Mouse (Mus musculus): ENCODE data around the gene Cdh4.

Cdh4 gene

DNA sequence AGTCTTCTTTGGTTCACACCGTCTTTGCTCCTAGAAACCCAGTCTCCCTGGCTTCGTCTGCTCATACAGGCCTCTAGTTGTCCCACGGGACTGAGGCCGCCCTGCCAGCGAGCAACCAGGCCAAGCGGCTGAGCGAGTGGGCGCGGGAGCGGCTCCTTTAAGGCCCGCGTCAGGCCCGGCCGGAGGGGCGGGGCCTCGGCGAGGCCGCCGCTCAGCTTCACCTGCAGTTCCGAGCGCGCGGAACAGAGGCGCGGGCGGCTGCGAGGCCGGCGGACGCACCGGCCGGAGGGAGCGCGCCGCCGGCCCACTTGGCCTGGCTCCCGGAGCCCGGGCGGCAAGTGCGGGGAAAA lies at the start of gene Cdh4:
TSS of gene Cdh4 (plus strand) at position 241 of the 350 bp plus-strand sequence.
- no peak for DNase-seq (ENCODE audit: low spot score in 2 of 2)

DNA sequence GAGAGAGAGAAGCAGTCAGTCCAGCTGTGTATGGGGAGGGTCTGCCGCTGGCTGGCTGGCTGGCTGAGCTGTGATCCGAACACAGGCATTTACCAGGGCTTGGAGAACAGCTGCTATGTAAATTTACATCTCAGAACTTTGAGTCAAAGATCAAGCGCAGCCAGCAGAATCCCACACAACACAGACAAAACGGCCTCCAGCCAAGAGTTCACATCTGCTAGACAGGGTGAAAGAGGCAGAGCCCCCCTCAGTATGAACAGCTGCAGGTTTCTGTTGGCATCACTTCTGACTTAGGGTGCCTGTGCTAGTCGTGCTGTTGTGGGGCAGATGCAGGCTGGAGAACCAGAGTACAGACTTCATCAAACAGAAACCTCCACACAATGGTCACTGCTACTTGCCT lies 46.8 kb upstream of the Cdh4 start:
- DNase-seq (ENCODE audit: low spot score in 2 of 2) = no peak

DNA sequence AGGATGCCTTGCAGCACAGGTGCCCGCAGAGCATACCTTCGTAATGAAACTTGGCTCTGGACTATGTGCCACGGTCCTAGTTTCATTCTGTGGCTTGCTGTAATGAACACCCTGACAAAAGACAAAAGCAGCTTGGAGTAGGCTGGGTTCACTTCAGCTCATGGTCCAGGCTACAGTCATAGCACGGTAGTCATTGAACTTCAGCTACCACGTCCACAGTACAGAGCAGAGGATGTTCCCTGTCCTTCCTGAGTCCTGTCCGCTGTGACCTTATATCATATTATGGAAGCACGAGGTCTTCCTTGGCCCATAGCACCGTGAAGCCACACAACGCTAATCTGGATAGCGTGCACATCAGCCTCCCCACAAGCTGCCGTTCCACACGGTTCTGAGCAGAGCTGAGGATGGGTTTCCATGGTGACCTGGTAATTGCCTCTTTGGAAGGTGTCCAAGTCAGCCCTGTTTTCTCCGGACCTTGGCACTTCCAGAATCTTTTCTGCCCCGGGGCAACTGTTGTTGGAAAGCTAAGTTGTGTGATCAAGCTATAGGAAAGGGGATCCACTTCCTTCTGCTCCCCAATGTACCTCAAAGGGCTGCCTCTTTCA lies 42.5 kb upstream of the Cdh4 start:
- no peak for DNase-seq (ENCODE audit: low spot score in 2 of 2)

- no peak for DNase-seq (ENCODE audit: low spot score in 2 of 2)
These were observed 31.2 kb upstream of the Cdh4 start for GRCm38 (mm10) chr2:179410866-179411561.

DNA sequence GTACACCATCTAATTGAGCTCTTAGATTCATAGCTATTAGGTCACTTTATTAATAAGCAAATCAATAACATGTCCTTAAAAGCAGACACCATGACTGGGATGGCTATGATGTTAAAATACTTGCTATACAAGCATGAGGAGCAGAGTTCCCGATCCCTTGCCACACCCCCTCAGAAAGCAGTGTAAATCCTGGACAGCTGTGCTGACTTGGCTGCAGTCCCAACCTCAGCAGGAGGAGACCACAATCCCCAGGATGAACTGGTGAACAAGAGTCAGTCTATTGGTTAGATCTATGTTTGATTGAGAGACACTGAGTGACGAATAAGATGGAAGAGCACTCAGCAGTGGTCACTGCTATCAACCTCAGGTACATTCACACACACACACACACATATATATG lies 29.3 kb upstream of the Cdh4 start:
- DNase-seq (ENCODE audit: low spot score in 2 of 2) = no peak

GRCm38 (mm10) chr2:179414253-179414652 lies 28.0 kb upstream of the Cdh4 start:
- DNase-seq (ENCODE audit: low spot score in 2 of 2) = no peak

- DNase-seq (ENCODE audit: low spot score in 2 of 2) = no peak
These were observed 27.5 kb upstream of the Cdh4 start for GRCm38 (mm10) chr2:179414704-179415103.

DNA sequence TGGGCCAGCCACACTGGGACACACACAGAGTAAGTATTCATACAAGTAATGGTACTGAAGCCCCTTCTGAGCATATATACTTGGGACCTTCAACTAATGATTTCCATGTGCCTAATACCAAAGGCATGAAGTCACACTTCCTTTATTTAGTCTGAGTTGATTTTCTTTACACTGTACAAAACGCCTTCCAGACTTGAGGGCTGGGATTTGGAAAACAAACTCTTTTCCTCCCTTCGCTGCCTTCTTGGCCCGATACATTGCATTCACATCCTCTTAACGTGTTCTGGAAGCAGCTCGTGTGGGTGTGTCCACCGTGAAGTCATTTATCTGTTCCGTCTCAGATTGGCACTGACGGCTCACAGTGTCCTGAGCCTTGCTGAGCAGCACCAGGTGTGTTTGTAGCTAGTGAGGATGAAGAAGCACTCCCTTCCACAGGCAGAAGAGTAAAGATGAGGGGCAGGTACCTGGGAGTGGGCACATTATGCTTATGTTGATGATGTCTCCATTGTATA lies 26.3 kb upstream of the Cdh4 start:
- no peak for DNase-seq (ENCODE audit: low spot score in 2 of 2)

- no peak for DNase-seq (ENCODE audit: low spot score in 2 of 2)
These were observed 25.5 kb upstream of the Cdh4 start for GRCm38 (mm10) chr2:179416587-179417227.

GRCm38 (mm10) chr2:179425602-179426001 lies 16.6 kb upstream of the Cdh4 start:
- DNase-seq (ENCODE audit: low spot score in 2 of 2) = no peak

DNA sequence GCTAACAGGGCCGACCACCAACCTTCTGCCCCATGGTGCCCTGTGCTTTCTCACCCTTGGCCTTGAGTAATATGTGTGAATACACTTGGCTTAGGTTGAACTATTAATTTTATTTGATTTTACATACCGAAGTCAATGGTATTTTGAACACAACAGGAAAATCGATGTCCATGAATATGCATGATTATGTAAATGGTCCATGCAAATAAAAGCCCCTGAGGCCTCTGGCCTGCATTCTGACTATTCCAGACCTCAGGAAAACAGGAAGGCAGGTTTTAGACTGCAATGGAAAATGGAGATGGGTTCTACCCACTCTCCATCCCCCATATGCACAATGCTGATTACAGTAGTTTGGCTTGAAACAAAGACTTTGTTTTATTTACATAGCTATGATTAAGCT lies 13.3 kb upstream of the Cdh4 start:
- no peak for DNase-seq (ENCODE audit: low spot score in 2 of 2)

DNA sequence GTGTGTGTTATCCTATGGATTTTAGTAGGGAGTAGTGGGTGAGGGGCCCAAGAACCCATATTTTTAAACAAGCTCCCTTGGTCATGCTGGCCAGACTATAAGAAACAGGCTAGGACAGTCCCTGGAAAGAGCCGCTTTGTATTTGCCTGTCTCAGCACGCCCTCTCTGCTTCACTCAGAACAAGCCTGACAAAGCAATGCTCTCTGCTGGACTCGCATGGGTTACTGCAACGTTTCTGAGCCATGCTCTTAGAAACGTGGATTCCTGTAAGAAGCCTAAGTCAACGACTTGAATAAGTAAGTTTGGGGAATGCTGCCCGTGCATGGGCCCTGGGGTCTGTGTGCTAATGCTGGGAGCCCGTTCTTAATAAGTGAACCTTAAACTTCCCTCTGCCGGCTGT lies 2.1 kb upstream of the Cdh4 start:
- DNase-seq (ENCODE audit: low spot score in 2 of 2) = no peak

DNA sequence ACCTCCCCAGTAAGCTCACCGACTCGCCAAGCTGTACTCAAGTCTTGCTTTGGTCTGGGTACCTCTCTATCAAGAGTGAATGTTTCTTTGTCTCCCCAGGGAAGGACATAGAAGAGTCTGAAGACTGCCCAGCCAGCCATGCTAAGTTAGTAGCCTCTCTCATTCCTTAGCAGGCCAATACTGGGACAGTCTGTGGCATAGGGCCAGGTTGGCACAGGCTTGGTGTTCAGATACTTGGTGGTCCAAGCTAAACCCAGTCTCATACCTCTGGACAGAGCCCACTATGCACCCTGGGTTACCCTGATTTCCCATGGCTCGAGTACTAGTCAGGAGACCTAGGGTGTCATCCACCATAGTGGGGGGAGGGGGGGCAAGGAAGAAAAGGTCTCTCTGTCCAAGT lies 1.1 kb upstream of the Cdh4 start:
- DNase-seq (ENCODE audit: low spot score in 2 of 2) = no peak

GRCm38 (mm10) chr2:179441717-179442116 lies 514 bp upstream of the Cdh4 start:
- DNase-seq (ENCODE audit: low spot score in 2 of 2) = no peak

DNA sequence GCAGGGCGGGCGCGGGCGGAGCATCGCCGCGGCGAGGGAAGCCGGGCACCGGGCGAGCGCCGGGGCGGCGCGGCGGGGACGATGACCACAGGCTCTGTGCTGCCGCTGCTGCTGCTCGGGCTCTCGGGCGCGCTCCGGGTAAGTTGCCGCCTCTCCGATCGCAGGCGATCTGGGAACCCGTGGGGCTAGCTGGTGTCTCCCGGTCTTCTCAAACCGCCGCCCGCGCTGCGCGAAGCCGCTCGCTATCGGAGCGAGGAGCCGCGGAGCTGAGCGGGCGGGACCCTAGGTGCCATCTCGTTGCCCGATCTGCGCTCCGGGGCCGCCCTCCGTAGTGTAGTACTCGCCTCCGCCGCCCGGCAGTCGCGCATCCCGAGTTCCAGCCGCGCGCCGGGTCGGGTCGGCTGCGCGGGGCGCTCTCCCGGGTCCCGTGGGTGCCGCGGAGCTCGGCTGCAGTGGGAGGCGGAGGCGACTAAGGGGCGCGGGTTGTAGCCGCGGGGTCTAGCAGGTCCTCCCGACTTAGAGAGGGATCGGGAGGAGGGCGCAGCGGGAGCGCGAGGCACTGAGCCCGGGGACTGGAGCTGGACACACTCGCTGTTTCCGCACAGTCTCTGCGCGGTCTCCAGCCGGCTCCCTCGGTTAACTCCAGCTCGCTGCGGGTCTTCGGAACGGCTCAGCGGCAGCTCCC lies 452 bp downstream of the Cdh4 start:
- peak in 1 of 2 experiments; percentile 4 for DNase-seq (ENCODE audit: low spot score in 2 of 2)

DNA sequence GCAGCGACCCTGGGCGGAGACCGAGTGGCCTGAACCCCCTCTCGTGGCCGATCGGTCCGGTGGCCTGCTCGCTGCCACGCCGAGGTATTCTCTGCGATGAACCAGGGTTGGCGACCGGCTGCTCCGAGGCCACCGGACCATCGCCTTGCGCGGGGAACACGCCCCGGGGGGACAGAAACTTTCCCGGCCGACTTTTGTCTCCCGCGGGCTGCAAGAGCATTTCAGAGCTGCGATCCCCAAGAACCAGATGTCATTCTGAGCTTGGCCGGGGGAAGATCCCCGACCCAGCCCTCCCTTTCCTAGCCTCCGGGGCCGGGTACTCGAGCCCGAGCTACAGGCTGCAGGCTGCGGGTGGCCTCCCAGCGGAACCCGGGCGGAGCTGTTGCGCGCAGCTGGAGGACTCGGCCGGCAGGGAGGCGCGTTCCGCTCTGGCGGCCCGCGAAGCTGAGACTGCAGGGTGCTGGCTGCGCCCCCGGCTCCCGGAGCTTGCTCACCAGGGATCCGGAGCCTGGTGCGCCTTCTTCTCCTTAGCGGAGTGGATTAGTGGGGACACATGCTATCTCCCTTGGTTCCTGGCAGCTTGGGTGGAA lies 1.1 kb downstream of the Cdh4 start:
- DNase-seq (ENCODE audit: low spot score in 2 of 2) = no peak

DNA sequence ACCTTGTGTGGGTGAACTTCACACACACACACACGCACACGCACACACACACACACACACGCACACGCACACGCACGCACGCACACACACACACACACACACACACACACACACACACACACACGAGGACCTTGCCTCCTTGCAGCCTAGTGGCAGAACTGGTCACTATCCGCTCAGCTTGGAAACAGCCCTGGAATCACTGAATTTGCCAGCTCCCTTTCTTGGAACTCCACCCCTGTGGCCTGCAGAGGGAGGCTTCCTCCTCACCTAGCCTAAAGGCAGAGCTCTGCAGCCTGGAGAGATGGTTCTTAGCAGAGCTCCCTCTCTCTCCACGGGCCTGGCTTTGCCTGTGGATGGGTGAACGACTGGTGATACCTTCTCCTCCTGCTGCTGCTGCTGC lies 1.7 kb downstream of the Cdh4 start:
- no peak for DNase-seq (ENCODE audit: low spot score in 2 of 2)

DNA sequence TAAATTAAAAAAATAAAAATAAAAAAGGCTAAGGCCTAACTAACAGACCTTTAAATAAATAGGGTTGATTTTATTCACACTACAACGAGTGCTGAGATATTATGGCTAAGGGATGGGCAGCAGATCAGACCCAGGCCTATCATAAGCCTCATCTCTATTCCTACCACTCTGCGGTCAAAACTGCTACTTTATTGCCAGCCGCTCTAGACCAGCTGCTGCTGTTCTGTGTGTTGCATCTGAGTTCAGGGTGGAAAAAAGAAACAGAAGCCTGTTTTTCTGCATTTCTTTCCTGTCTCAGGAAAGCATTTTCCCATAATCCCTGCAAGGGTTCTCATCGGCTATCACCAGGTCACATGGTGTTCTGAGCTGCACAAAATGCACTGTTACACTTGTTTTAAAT lies 6.0 kb downstream of the Cdh4 start:
- DNase-seq (ENCODE audit: low spot score in 2 of 2) = no peak

- DNase-seq (ENCODE audit: low spot score in 2 of 2) = no peak
These were observed 6.8 kb downstream of the Cdh4 start for GRCm38 (mm10) chr2:179449018-179449417.

DNA sequence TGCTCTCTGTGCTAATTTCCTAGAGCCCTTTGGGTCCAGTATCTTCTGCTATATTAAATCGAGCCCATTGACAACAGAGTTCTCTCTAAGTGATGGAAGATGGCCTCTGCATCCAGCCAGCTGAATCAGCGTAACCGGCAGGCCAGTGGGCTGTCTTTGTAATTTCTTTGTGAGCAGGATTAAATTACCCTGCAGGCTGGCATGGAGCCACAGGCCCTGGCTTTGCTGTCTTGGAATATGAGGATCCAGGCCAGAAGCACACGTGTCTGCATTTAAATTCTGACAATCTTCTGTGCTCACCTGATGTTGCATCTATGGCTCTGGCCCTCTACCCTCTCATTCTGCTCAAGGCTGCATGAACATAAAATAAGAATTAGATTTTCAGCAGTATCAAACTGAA lies 17.0 kb downstream of the Cdh4 start:
- no peak for DNase-seq (ENCODE audit: low spot score in 2 of 2)

DNA sequence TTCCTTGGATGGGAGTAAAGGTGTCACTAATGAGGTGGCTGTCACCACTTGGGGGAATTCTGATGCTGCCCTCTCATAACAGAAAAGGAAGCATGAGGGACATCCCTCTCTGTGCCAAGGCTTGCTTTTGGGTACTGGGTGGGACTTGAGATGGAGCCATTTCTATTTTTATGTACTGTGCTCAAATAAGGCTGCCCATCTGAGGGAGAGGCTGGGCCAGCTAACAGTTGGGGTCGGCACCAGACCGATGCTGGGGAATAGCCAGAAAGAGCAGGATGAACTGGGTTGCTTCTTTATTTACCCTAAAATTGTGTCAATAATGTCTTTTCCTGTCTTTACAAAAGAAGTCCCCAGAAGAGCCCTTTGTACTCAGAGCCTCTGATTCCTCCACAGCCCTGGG lies 17.4 kb downstream of the Cdh4 start:
- DNase-seq (ENCODE audit: low spot score in 2 of 2) = no peak

DNA sequence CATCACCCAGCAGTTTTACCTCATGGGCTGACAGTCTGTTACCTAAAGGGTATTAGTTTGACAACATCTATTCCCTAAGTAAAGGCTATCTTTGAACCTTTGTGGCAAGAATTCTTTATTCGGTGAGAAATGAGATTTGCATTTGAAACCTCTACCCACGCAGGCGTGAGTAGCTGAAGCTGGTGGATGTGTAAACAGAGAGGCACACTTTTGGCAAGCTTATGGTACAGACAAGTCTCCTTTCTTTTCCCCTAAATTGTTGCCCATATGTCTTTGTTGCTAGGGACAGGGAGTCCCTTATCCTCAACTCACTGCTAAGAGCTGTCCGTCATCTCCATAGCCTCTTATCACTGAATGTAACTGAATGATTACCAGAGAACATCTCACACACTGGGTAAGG lies 21.3 kb downstream of the Cdh4 start:
- no peak for DNase-seq (ENCODE audit: low spot score in 2 of 2)
